Mouse (Mus musculus) G1E (cell line): ENCODE measurements around the gene Polm. TPM values are rescaled to one million over a fixed set of nuclear protein-coding genes. Genes with fewer than 3 reads are reported as not detected.
A peak's percentile ranks its signal among the peaks of the same experiment; 100 is the strongest.

ENCODE experiments used
- ATAC-seq: 2 replicates; pipeline ENCODE4 v1.8.0; 2016; ENCODE audit warnings: mild to moderate bottlenecking; ENCODE audit not compliant: insufficient number of reproducible peaks, poor library complexity, low FRiP score, severe bottlenecking; ENCODE audit errors: extremely low read depth
- DNase-seq: peaks from one replicate; pipeline ENCODE4 v3.0.0; 2012; ENCODE audit warnings: low spot score
- H3K27me3 ChIP-seq: 2 replicates; pipeline ENCODE4 v1.6.1; 2012; ENCODE audit warnings: mild to moderate bottlenecking, low read length, inconsistent platforms; ENCODE audit not compliant: insufficient read depth
- H3K36me3 ChIP-seq: replicated peaks from 2 replicates; pipeline ENCODE3; 2012; ENCODE audit warnings: mild to moderate bottlenecking, inconsistent platforms
- H3K4me1 ChIP-seq: 2 replicates; pipeline ENCODE4 v1.6.1; 2012; ENCODE audit warnings: low read depth, low read length, inconsistent platforms, mixed read lengths; ENCODE audit not compliant: insufficient read depth
- H3K4me3 ChIP-seq: 2 replicates; pipeline ENCODE4 v1.5.1; 2012; ENCODE audit warnings: low read depth, mild to moderate bottlenecking, inconsistent platforms, low read length, moderate library complexity, mixed read lengths
- H3K9me3 ChIP-seq: replicated peaks from 2 replicates; pipeline ENCODE4 v1.6.1; 2012; ENCODE audit warnings: inconsistent platforms
- CTCF ChIP-seq: IDR thresholded peaks from 2 replicates; pipeline ENCODE4 v1.5.1; 2012; ENCODE audit warnings: low read depth, low read length, inconsistent platforms, mixed read lengths
- GATA1 ChIP-seq: IDR thresholded peaks from 2 replicates; pipeline ENCODE4 v1.6.1; 2012; ENCODE audit warnings: borderline replicate concordance, low read length, inconsistent platforms, mixed read lengths
- GATA2 ChIP-seq: IDR thresholded peaks from 2 replicates; pipeline ENCODE4 v1.6.1; 2012; ENCODE audit warnings: low read depth, low read length, inconsistent platforms, borderline replicate concordance
- POLR2AphosphoS5 ChIP-seq: IDR thresholded peaks from 2 replicates; pipeline ENCODE4 v1.6.1; 2012; ENCODE audit warnings: low read depth, low read length, inconsistent platforms; ENCODE audit not compliant: insufficient replicate concordance
- TAL1 ChIP-seq: conservative IDR thresholded peaks from 2 replicates; pipeline ENCODE4 v1.6.1; 2012; ENCODE audit warnings: low read depth, low read length, inconsistent platforms, mixed read lengths
- polyA plus RNA-seq: library from polyadenylated mRNA; stranded (reverse); fragments of >175 nt; gene quantifications from 2 replicates; pipeline ENCODE4 v1.2.3, GENCODE M21; 2012
- total RNA-seq, 2 experiments: library from RNA; stranded (forward) in 1 of 2; stranded (reverse) in 1 of 2; fragments of 200-1000 nt in 1 of 2; fragments of >200 nt in 1 of 2; fragmentation: Nextera tagmentation in 1 of 2; gene quantifications; 2 replicates each; pipeline ENCODE4 v1.2.3; 2014 to 2017

Polm gene
- total and polyA plus RNA-seq, 3 experiments, result 15.4 to 38.2 (median 32.1) TPM

GRCm38 (mm10) chr11:5797371-5797770 is 40.4 kb downstream of the Polm start:
- TF ChIP-seq GATA2 (no peak), GATA1 (no peak), POLR2AphosphoS5 (no peak), CTCF (no peak), TAL1 (no peak)
- peaks cover 98% of the 10 kb centered on the region for H3K36me3 ChIP-seq
- ATAC-seq (no peak), DNase-seq (no peak)
- peaks cover 44% of the 10 kb centered on the region for H3K4me1 ChIP-seq
- H3K27me3 ChIP-seq, result no peaks in the 10 kb centered on the region
- H3K4me3 ChIP-seq, result no peak overlapping the region
- no peaks in the 10 kb centered on the region for H3K9me3 ChIP-seq

GRCm38 (mm10) chr11:5796939-5797338 is 40.9 kb downstream of the Polm start:
- DNase-seq (no peak), ATAC-seq (no peak)
- Histone ChIP-seq H3K27me3 (no peaks in the 10 kb centered on the region), H3K36me3 (peaks cover 99% of the 10 kb centered on the region), H3K9me3 (no peaks in the 10 kb centered on the region), H3K4me1 (peaks cover 44% of the 10 kb centered on the region), H3K4me3 (no peak overlapping the region)
- TF ChIP-seq CTCF (no peak), GATA1 (no peak), TAL1 (no peak), POLR2AphosphoS5 (no peak), GATA2 (no peak)

GRCm38 (mm10) chr11:5795706-5796105 is 42.1 kb downstream of the Polm start:
- TF ChIP-seq CTCF (no peak), TAL1 (no peak), POLR2AphosphoS5 (no peak), GATA1 (no peak), GATA2 (no peak)
- no peak for DNase-seq
- Histone ChIP-seq H3K9me3 (no peaks in the 10 kb centered on the region), H3K4me3 (no peak overlapping the region), H3K4me1 (peaks cover 46% of the 10 kb centered on the region), H3K36me3 (peaks cover 99% of the 10 kb centered on the region), H3K27me3 (no peaks in the 10 kb centered on the region)
- ATAC-seq, result no peak

- no peak for ATAC-seq
- H3K4me1 ChIP-seq, result peaks cover 50% of the 10 kb centered on the region
- no peaks in the 10 kb centered on the region for H3K27me3 ChIP-seq
- H3K9me3 ChIP-seq, result no peaks in the 10 kb centered on the region
- DNase-seq, result no peak
- H3K4me3 ChIP-seq, result no peak overlapping the region
- TF ChIP-seq TAL1, result no peak
- no peak for TF ChIP-seq CTCF
- no peak for TF ChIP-seq POLR2AphosphoS5
- TF ChIP-seq GATA2, result no peak
- H3K36me3 ChIP-seq, result peaks cover 98% of the 10 kb centered on the region
Measured at GRCm38 (mm10) chr11:5795290-5795689, 42.5 kb downstream of the Polm start.

GRCm38 (mm10) chr11:5790431-5790830 is 47.4 kb downstream of the Polm start:
- no peak for ATAC-seq
- Histone ChIP-seq H3K27me3 (no peaks in the 10 kb centered on the region), H3K9me3 (no peaks in the 10 kb centered on the region), H3K4me1 (peaks cover 50% of the 10 kb centered on the region), H3K36me3 (peaks cover 63% of the 10 kb centered on the region), H3K4me3 (peak overlapping the region; percentile 98; the same call in 1 of the 2 replicates)
- no peak for DNase-seq
- no peak for TF ChIP-seq POLR2AphosphoS5
- TF ChIP-seq TAL1, result no peak
- no peak for TF ChIP-seq GATA1
- no peak for TF ChIP-seq GATA2
- TF ChIP-seq CTCF, result no peak

- Histone ChIP-seq H3K36me3 (peaks cover 58% of the 10 kb centered on the region), H3K4me1 (peaks cover 50% of the 10 kb centered on the region), H3K4me3 (peak overlapping the region; percentile 98), H3K9me3 (no peaks in the 10 kb centered on the region), H3K27me3 (no peaks in the 10 kb centered on the region)
- ATAC-seq (peak; percentile 25; the same call in 1 of the 2 replicates), DNase-seq (peak; percentile 34)
- TF ChIP-seq TAL1 (no peak), POLR2AphosphoS5 (no peak), GATA2 (no peak), CTCF (no peak), GATA1 (no peak)
Measured at GRCm38 (mm10) chr11:5789754-5790333, 48.0 kb downstream of the Polm start.
